Mouse (Mus musculus): Measurements from ENCODE around the gene Nek9.

Nek9 gene

GRCm38 (mm10) chr12:85339243-85339729 is at the start of gene Nek9:
Gene Nek9, minus strand, starts transcription at chr12:85339362.
- DNase-seq = peak; percentile 79 to 86

GRCm38 (mm10) chr12:85385995-85386375 is 46.8 kb upstream of the Nek9 start:
- DNase-seq = no peak

GRCm38 (mm10) chr12:85385329-85385994 is 46.3 kb upstream of the Nek9 start:
- no peak for DNase-seq

GRCm38 (mm10) chr12:85382761-85383680 is 43.9 kb upstream of the Nek9 start:
- DNase-seq = no peak

- no peak for DNase-seq
Observed at GRCm38 (mm10) chr12:85381570-85381969, 42.4 kb upstream of the Nek9 start.

GRCm38 (mm10) chr12:85380942-85381341 is 41.8 kb upstream of the Nek9 start:
- DNase-seq = no peak

DNA sequence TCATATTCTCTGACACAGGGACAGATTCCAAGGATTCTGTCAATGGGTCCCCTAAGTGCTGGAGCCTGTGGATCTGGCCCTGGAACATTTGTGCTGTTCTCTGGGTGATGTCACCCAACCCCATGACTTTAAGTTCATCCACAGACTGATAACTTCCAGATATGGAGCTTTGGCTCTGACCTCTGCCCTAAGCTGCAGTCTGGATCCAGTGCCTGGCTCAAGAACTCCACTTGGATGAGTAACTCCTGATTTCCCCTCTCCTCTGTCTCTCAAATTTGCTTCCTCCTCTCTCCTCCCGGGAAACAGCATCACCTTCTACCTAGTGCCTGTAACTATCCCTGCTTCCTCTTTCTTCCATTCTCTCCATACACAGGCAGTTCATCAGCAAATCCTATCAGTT is 41.1 kb upstream of the Nek9 start:
- no peak for DNase-seq

GRCm38 (mm10) chr12:85378271-85378670 is 39.1 kb upstream of the Nek9 start:
- no peak for DNase-seq

DNA sequence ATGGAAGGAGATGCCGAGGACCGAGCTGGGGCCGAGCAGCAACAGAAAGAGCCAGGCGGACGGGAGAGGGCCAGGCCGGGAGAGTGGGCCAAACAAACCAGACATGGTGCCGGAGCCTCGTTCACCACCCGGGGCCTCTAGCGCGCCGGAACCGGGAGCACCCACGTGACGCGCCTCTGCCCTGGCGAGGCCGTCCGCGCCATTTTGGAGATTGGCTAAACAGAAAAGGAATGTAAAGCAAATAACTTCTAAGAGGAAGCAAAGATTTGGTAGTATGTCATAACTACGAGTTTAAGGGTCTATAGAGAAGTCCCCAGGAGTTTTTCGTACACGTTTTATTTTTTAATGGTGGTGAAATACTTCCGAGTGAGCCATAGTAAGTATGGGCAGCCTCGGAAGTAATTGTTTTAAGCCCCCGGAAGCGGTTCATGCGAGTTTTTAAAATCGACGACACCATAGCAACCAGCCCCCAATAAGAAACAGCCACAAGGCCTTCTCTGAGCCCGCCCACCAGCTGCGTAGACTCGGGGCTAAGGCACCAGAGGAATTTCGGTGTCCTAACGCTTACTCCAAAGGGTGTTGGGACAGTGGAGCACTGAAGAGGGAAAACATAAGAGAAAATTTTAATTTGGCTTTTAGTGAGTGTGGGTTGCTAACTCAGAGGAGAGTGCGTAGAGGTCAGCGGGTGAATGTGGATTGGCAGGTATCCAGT is 35.6 kb upstream of the Nek9 start, which contains the start of gene Tmed10:
Gene Tmed10 (minus strand): TSS at position 287 of the 712 bp plus-strand sequence.
- DNase-seq = peak; percentile 70 to 80

DNA sequence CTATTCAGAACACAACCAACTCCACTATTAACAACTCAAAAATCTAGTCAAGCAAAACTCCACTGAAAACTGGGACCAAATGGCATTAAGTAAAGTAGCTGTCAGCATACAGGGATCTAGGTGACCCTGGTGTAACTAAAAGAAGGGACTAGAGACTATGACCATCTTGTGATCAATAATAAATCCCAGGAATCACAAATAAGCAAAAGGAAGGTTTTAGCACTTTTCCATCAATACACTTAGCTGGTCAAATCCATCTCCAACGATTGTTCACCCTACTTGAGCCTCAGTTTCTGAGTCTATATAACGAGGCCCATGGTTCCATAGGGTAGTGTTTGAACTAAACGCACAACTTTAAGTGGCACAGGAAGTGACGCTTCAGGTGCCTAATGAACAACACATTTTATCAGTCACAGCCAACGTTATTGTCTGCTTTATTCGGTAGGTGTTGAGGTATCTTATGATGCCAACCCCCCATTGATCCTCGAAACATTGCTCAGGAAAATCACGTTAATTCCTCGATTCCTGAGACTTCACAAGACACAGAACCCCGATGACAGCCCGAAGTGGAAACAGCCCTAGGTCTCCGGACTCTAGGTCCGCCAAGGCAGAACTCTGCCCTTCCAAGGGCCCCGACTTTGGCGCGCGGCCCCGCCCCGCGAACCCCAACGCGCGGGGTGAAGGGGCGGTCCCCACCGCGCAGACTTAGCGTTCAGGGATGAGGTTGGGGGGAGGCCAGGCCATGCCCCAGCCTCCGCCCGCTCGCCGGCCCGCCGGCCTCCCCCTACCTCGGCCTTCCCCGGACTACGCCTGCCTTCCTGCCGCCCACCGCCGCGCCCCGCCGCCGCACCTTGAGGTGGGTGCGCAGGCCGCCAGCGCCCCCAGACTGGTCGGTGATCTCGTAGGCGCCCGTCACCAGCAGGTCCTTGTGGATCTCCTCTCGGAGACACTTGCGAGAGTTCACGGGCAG is 34.7 kb upstream of the Nek9 start:
- peak; percentile 56 to 65 for DNase-seq

GRCm38 (mm10) chr12:85372068-85372665 is 33.0 kb upstream of the Nek9 start:
- no peak for DNase-seq

GRCm38 (mm10) chr12:85368441-85369063 is 29.4 kb upstream of the Nek9 start:
- no peak for DNase-seq

- no peak for DNase-seq
Observed at GRCm38 (mm10) chr12:85366271-85366670, 27.1 kb upstream of the Nek9 start.

- no peak for DNase-seq
Observed at GRCm38 (mm10) chr12:85362510-85362909, 23.3 kb upstream of the Nek9 start.

DNA sequence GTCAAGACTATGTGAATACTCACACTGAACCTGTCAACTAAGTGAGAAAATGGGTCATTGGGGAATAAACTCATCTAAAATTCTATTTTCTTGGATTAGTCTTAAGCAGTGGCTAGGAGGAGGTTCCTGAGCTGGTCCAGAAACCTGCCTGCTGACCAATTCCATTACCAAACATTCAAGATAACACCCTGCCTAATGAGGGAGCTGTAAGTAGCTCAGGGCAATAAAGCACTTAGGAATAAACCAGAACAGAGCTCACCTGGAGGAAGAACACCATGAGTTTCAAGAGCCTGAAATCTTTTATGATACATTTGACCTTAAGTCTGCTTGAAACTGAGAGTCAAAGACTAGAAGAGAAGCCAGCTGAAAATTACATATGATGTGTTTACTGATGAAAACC is 22.4 kb upstream of the Nek9 start:
- DNase-seq = no peak

GRCm38 (mm10) chr12:85361165-85361564 is 22.0 kb upstream of the Nek9 start:
- no peak for DNase-seq

DNA sequence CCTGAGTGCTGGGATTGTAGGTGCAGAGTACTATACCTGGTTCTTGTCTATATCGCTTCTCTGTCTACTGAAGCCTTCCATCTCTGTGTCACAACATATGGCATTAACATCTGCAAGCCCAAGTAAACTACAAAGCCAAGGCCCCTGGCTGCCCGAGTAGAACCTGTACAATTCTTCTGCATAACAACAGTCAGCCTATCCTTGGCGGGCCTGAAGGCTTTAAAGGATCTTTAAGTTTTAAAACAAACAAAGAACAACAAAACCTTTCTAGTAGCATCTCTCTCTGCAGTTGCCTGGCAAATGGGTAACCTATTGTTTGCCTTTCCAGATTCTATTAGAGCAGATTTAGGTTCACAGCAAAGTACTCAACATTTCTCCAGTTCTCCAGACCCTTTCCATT is 14.9 kb upstream of the Nek9 start:
- no peak for DNase-seq

GRCm38 (mm10) chr12:85350407-85351232 is 11.5 kb upstream of the Nek9 start:
- no peak for DNase-seq

DNA sequence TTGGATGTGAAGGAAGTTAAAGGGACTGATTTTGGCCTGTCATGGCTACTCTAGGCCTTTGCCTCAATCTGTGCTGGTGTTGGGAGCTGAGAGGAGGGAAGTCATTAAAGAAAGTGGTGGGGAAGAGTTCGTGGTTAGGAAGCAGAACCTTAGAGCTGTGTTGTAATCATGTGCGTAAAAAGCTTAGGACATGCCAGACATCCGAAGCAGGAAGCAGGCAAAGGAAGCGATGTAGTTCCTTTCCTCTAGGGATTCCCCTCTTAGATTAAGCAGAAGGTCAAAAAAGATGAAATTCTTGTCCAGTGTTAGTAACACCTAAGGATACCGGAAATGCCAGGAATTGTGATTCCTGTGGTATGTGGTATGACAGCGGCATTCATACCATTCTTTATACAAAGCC is 9.2 kb upstream of the Nek9 start:
- no peak for DNase-seq

DNA sequence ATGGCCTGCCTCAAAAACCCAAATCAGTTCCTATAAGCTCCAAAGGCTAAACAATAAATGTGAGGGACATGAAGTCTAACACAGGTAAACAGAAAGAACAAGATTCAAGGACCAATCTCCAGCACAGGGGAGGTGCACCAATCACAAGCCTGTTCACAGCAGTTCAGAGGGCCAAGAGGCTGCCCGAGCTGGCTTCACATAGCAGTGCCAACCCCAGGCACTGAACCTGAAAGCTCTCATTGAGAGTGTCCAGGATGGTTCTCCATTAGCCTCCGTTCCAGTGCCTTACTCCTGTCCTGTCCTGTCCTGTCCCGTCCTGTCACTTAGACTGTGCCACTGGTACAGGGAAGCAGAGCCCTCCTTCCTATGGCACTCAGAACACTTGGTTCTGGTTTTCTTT is 8.0 kb upstream of the Nek9 start:
- DNase-seq = no peak

Measured in thymus, adult 18-20 months (tissue).